Mouse (Mus musculus) spleen, adult 2 months (tissue): ENCODE measurements at regions not wholly inside any gene's neighbourhood (a gene's known extent, or its start where the extent isn't known, plus 50 kb on each side); places are given as distances from the start of the nearest gene placed in this dataset.

Experiments
- DNase-seq, 2 experiments: peaks; one replicate each; pipeline versions ENCODE4 v3.0.0 to v3.0.0-alpha.2; 2012 to 2021; ENCODE audit warnings: low spot score in 2 of 2, low read depth in 1 of 2
- H3K27ac ChIP-seq: fragments of 200-500 bp; 2 replicates; pipeline ENCODE4 v1.5.1; 2012; ENCODE audit warnings: low read length, inconsistent platforms; ENCODE audit not compliant: insufficient read depth
- H3K27me3 ChIP-seq: fragments of 200-500 bp; 2 replicates; pipeline ENCODE4 v1.6.1; 2012; ENCODE audit warnings: mild to moderate bottlenecking, moderate library complexity, low read length, inconsistent platforms; ENCODE audit not compliant: control insufficient read depth, insufficient read depth
- H3K36me3 ChIP-seq: fragments of 200-500 bp; 2 replicates; pipeline ENCODE4 v1.6.1; 2012; ENCODE audit warnings: mild to moderate bottlenecking, low read length, inconsistent platforms; ENCODE audit not compliant: control insufficient read depth, insufficient read depth
- H3K4me1 ChIP-seq: fragments of 200-500 bp; 2 replicates; pipeline ENCODE4 v1.6.1; 2011; ENCODE audit warnings: inconsistent platforms; ENCODE audit not compliant: control insufficient read depth, insufficient read depth, insufficient read length
- H3K4me3 ChIP-seq: fragments of 200-500 bp; 2 replicates; pipeline ENCODE4 v1.5.1; 2011; ENCODE audit warnings: mild to moderate bottlenecking, inconsistent platforms; ENCODE audit not compliant: insufficient read depth, insufficient read length; ENCODE audit errors: extremely low read depth
- CTCF ChIP-seq: fragments of 200-500 bp; IDR thresholded peaks from 2 replicates; pipeline ENCODE4 v1.5.1; 2011; ENCODE audit warnings: mild to moderate bottlenecking, inconsistent platforms; ENCODE audit not compliant: insufficient read depth, insufficient read length, insufficient replicate concordance; ENCODE audit errors: extremely low read depth
- POLR2A ChIP-seq: fragments of 200-500 bp; IDR thresholded peaks from 2 replicates; pipeline ENCODE4 v1.6.1; 2011; ENCODE audit warnings: low read depth, low read length, inconsistent platforms
- WGBS: fragments of 180-500 bp; shearing (Covaris S2); methylation state at CpG from one replicate; pipeline ENCODE4 v1.1.7; 2018; 5-methylcytosine and 5-hydroxymethylcytosine counted together

DNA sequence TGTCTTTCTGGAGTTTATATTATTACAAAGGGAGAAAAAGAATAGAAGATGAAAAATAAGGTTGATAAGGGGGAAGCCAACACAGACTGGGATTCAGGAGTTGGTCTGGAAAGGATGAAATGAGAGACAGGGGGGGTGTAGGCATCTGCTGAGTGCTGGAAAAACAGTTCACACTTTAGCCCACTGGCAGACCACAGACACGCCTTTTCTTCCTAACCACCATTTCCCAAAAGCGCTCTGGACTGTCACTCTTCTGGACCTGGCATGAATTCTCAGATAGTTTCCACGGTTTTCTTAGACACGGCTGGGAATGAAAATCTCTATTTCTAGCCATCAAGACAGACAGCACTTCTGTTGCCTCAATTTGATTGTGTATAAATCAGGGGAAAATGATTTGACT, 850.2 kb upstream of the A1bg start:
- Histone ChIP-seq H3K27ac (no peak overlapping the region), H3K4me3 (no peak overlapping the region), H3K27me3 (no peaks in the 10 kb centered on the region), H3K4me1 (no peaks in the 10 kb centered on the region), H3K36me3 (no peaks in the 10 kb centered on the region)
- no peak for DNase-seq
- TF ChIP-seq CTCF (no peak), POLR2A (no peak)
- 78% methylated on average over 4 of the region's 4 CpGs for WGBS

DNA sequence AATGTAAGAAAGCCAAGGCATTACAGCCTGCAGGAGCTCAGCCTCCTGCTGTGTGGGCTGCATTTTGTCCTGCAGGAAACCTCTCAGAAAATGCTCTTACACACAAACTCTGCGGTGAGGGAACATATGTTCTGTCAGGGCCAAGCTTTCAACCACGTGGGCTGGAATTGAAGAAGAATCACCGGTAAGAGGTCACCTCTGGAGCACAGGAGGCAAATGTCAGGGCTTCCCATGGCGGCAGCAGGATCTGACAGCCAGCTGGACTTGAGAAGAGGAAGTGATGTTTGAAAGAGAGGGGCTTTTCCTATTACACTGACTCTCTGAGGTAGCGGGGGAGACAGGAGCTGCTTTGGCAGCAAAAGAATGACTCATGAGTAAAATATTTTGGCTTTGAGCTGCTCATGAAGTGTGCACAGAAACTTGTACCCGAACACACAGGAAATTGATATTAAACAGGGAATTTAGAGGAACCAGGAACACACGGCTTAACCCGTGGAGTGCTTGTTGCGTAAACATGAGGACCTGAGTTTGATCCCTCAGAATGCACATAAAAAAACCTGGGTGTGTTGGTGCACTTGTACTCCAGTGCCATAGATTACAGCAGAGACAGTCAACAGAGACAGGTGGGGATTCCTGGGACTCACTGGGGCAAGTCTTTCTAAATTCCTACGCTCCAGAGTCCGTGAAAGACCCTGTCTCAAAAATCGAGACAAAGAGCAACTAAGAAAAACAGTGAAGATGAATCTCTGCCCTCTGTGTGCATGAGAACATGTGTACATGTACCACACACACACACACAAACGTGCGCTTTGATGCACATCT, 848.1 kb upstream of the A1bg start:
- no peaks in the 10 kb centered on the region for H3K27me3 ChIP-seq
- no peak for DNase-seq
- H3K36me3 ChIP-seq, result no peaks in the 10 kb centered on the region
- WGBS, result 47% methylated on average over 14 of the region's 14 CpGs
- TF ChIP-seq CTCF (no peak), POLR2A (no peak)
- no peaks in the 10 kb centered on the region for H3K4me1 ChIP-seq
- no peak overlapping the region for H3K4me3 ChIP-seq
- H3K27ac ChIP-seq, result no peak overlapping the region

DNA sequence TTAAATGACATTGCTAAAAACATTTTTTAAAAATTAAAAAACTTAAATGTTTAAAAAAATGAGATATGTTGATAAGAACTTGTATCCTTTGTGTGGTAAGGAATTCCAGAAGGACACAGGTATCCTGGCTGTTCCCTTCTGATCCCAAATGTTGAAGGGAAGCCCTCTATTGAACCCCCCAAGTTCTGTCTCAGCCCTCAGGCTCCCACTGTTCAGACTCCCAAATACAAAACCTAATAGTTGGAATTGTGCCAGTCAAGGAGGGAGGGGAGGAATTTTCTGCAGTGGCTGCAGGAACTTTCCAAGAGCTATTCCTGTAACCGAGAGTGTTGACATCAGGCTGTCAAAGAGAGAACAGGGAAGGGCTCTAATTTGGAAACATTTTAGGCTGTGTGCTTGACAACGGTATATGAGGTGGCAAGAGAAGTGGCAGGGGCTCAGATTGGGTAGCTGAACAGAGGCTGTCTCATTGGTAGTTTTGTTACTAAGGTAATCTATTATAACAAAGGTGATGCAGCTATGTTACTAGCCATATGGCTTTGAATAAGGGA, 843.8 kb upstream of the A1bg start:
- no peak for DNase-seq
- WGBS, result 71% methylated on average over 2 of the region's 2 CpGs

GRCm38 (mm10) chr15:61753802-61754201, 831.0 kb upstream of the A1bg start:
- Histone ChIP-seq H3K36me3 (no peaks in the 10 kb centered on the region), H3K4me1 (no peaks in the 10 kb centered on the region), H3K27ac (no peak overlapping the region), H3K4me3 (no peak overlapping the region), H3K27me3 (no peaks in the 10 kb centered on the region)
- no peak for TF ChIP-seq POLR2A
- DNase-seq, result no peak
- 92% methylated on average over 2 of the region's 2 CpGs for WGBS

More for the DNA sequence above, 843.8 kb upstream of the A1bg start:
- Histone ChIP-seq H3K4me1 (no peaks in the 10 kb centered on the region), H3K27me3 (no peaks in the 10 kb centered on the region), H3K36me3 (no peaks in the 10 kb centered on the region), H3K4me3 (no peak overlapping the region), H3K27ac (no peak overlapping the region)
- TF ChIP-seq CTCF, result no peak
- no peak for TF ChIP-seq POLR2A

GRCm38 (mm10) chr15:61723696-61724095, 800.9 kb upstream of the A1bg start:
- Histone ChIP-seq H3K27ac (no peak overlapping the region), H3K27me3 (no peaks in the 10 kb centered on the region), H3K36me3 (no peaks in the 10 kb centered on the region), H3K4me3 (no peak overlapping the region), H3K4me1 (no peaks in the 10 kb centered on the region)
- 70% methylated on average over 1 of the region's 1 CpGs for WGBS
- no peak for DNase-seq
- TF ChIP-seq POLR2A (no peak), CTCF (no peak)

- no peak for TF ChIP-seq POLR2A
- no peak for TF ChIP-seq CTCF
- H3K4me1 ChIP-seq, result no peaks in the 10 kb centered on the region
- no peak overlapping the region for H3K27ac ChIP-seq
- H3K4me3 ChIP-seq, result no peak overlapping the region
- no peaks in the 10 kb centered on the region for H3K27me3 ChIP-seq
- no peaks in the 10 kb centered on the region for H3K36me3 ChIP-seq
- no peak for DNase-seq
These were observed 795.7 kb upstream of the A1bg start for GRCm38 (mm10) chr15:61718486-61718885.

DNA sequence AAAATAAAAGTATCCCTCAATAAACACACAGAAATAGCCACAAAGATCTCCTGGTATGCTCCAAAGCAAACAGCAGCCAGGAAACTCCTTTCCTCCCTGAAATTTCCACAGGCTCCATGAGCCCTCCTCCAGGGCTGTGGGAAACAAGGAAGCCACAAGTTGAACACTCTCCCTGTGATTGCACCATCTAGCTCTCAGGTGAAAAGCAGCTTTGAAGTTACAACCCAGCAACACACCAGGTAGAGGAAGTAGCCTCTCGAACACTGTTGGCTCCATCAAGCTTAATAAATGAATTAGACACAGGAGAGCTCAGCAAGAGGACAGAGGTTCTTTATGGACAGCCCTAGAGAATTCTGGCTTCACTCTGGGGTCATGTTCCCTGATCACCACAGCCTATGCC, 794.4 kb upstream of the A1bg start:
- H3K36me3 ChIP-seq, result no peaks in the 10 kb centered on the region
- H3K27me3 ChIP-seq, result no peaks in the 10 kb centered on the region
- no peak overlapping the region for H3K4me3 ChIP-seq
- no peaks in the 10 kb centered on the region for H3K4me1 ChIP-seq
- TF ChIP-seq CTCF, result no peak
- TF ChIP-seq POLR2A, result no peak
- WGBS, result 76% methylated on average over 1 of the region's 1 CpGs
- no peak for DNase-seq
- no peak overlapping the region for H3K27ac ChIP-seq
